Mouse (Mus musculus): Measurements from ENCODE around the gene Tril.

Tril gene

GRCm38 (mm10) chr6:53820486-53820985 lies at the start of gene Tril:
Gene Tril, minus strand, starts transcription at chr6:53820830.
- DNase-seq = peak; percentile 41 to 51

GRCm38 (mm10) chr6:53863011-53863410 lies 42.4 kb upstream of the Tril start:
- no peak for DNase-seq

GRCm38 (mm10) chr6:53859106-53859505 lies 38.5 kb upstream of the Tril start:
- no peak for DNase-seq

GRCm38 (mm10) chr6:53857822-53858221 lies 37.2 kb upstream of the Tril start:
- no peak for DNase-seq

- DNase-seq = no peak
Observed at GRCm38 (mm10) chr6:53856775-53857174, 36.1 kb upstream of the Tril start.

- no peak for DNase-seq
Observed at GRCm38 (mm10) chr6:53854971-53855856, 34.6 kb upstream of the Tril start.

- no peak for DNase-seq
Observed at GRCm38 (mm10) chr6:53854226-53854625, 33.6 kb upstream of the Tril start.

DNA sequence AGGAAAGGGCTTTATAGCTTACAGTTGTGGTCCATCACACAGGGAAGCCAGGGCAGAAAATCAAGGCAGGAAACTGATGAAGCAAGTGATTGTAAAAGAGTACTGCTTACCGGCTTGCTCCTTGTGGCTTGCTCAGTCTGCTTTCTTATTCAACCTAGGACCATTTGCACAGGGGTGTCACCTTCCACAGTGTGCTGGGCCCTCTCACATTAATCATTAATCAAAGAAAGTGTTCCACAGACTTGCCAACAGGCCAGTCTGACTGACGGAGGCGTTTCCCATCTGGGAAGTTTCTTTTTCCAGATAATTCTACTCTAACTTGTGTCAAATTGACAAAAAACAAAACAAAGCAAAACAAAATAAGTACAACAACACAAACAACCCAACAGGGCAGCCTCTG lies 32.9 kb upstream of the Tril start:
- no peak for DNase-seq

DNA sequence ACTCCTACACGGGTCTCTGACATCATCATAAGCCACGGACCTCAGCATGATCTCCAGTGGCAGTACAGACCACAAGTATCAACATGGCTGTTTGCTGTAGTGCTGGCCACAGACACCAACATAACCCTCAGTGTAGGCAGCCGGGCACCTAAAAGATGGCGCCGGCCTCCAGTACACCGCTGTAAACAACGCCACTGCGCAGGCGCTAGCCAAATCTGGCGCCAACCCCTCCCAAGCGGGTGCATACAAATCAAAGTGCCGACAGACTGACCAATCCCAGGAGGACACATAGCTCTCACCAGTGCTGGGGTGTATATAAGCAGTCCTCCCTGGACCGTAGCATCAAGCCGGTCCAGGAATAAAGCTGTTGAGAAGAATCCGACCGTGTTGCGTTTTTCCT lies 24.0 kb upstream of the Tril start:
- no peak for DNase-seq

DNA sequence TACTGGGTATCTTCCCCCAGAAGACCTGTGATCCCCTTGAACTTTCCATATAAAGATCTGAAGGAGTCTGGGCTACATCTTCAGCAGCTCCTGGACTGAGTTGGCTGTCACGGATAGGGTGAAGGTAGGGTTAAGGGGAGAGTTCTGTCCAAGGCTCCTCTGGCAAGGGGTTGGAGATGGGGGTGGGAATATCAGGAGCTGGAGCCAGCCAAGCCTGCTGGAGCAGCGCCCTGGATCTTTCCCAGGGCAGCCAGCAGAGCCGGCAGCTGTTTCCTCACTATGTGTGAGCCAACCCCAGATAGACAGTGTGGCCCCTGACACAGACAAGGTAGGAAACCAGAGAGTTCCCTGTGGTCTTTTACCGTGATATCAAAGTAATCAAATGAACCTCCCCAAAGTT lies 4.6 kb upstream of the Tril start:
- no peak for DNase-seq

GRCm38 (mm10) chr6:53821041-53821501 lies 441 bp upstream of the Tril start:
- no peak for DNase-seq

- peak in 1 of 2 experiments; percentile 7 for DNase-seq
Observed at GRCm38 (mm10) chr6:53819761-53820485, 707 bp downstream of the Tril start.

DNA sequence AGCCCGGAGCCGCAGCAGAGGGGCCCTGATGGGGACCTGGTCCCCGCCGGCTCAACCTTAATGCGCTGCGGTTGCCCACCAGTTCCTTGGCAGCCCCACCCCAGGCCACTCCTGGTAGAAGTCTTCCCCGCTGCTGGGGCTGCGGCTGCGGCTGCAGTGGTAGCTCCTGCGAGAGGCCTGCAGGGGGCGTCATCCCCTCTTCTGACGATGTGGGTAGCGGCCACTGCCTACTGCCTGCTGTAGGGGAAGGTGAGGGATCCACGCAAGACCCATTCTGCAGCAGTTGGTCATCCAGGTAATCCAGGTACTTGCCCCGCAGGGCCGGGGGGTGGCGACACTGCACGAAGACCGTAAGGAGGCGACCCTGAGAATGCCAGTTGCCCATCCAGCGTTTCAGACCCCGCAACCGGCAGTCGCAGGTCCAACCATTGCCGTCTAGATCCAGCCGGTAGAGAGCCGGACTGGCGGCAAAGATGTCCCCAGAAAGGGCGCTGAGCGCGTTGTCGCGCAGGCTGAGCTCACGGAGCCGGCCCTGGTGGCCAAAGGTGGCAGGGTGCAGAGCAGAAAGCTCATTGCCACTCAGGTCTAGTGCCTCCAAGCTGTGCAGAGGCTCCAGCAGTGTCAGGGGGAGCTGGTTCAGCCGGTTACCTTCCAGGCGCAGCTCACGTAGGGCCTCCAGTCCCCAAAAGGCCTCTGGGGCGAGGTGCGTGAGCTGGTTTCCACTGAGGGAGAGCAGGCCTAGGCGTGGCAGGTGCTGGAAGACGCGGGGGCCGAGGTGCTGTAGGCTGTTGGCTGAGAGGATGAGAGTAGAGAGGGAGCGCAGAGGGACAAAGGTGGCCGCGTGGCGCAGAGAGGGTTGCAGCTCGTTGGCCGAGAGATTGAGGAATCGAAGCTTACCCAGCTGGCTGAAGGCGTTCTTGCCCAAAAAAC lies 1.6 kb downstream of the Tril start:
- DNase-seq = peak; percentile 27 to 41

DNA sequence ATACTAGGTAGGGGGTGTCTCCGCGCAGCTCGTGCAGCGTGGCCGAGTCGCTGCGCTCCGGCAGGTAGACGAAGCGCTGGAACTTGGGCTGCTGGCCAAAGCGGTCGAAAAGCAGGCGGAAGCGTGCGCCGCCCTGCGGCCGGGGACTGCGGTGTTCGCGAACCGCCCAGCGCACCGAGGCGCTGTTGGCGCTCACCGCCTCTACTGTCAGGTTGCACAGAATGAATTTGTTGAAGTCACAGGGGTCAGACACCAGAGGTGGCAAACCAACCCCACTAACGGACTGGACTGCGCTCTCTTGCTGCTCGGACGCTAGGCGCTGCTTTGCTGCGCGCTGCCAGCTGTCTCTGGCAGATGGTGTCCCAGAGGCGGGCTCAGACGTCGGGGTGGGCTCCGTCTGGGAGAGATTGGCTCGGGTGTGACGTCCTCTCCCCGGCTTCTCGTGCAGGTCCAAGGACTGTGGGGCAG lies 2.3 kb downstream of the Tril start:
- peak; percentile 67 to 74 for DNase-seq

DNA sequence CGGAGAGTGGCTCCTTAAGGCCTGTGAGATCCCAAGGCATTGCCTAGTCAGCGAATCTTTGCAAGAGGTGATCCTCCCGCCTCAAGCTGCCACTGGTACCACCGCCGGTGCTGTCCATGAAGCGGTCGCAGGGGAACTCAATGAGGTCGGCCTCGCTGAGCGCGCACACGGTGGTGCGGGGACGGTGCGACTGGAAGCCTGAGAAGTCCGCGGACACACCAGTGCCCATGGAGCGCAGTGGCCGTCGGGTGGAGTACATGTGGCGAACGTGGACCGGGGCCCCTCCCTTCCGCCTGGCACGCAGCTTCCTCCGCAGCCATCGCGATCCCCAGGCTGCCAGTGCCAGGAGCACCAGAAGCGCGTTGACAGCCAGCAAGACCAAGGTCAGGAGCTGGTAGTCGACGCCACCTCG lies 2.9 kb downstream of the Tril start:
- no peak for DNase-seq

GRCm38 (mm10) chr6:53816661-53817060 lies 4.0 kb downstream of the Tril start:
- no peak for DNase-seq

- DNase-seq = no peak
Observed at GRCm38 (mm10) chr6:53815691-53816090, 4.9 kb downstream of the Tril start.

GRCm38 (mm10) chr6:53814214-53814613 lies 6.4 kb downstream of the Tril start:
- DNase-seq = no peak

DNA sequence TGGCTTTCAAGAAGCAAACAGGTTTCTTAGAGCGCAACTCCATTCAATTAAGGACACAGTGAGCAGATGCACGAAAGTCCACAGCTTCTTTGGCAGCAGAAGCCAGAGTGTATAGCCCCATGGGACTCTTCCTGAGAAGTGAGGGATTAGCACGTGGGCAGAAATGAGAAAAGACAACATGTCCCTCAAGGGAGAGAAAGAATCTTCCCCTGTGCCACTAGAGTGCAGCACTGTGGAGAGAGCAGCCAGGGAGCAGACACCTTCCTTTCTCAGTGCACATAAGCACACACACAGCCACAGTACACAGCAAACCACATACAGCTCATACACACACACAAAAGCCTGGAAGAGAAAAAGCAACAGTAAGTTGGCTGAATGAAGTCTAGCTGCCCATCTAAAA lies 8.4 kb downstream of the Tril start:
- DNase-seq = no peak

DNA sequence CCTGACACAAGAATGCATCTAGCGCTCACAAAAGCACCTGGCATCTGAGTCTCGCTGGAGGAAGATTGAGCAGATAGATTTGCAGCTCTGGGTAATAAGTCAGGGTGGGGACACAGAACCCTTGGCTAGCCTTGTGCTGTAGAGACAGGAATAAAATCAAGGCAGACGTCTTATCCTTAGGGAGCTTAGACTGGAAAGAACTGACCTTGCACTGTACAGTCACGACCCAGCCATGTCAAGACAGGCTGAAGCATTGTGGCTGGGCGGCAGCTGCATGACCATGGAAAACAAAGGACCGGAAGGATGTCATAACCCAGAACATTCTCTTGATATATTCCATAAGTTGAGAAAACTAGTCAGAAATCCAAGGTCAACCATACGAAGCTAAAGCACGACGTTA lies 11.8 kb downstream of the Tril start:
- no peak for DNase-seq

GRCm38 (mm10) chr6:53807185-53807584 lies 13.4 kb downstream of the Tril start:
- no peak for DNase-seq

DNA sequence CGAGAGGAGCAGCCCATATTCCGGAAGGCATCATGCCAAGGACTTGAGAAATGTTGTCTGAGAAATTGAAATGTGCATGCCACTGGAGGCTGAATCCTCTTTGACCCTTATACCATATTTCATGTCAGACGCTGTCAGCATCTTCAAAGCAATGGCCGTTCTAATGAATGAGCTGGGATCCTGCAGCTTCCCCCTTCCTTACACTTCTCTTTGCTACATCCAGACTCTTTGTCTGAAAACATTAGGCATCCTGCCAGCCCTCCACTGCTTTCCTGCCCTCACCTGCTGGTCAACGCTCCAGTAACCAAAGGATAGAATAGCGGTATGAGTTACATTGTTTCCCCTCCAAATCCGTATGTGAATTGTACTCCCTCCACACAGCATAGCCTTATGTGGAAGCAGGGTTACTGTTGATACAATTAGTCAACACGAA lies 14.0 kb downstream of the Tril start:
- peak in 1 of 2 experiments; percentile 24 for DNase-seq
